In genomic region chr1:78863833-78864232, GRCm38 (mm10) we compare ENCODE assay signal across 10 mouse cellular contexts. TPM values are rescaled to one million over a fixed set of nuclear protein-coding genes. Genes with fewer than 3 reads are reported as not detected.
DNase-seq lines count a peak whose midpoint lies in the region; ATAC-seq and TF ChIP-seq lines count a peak whose summit lies in the region.
"Had no signal": no experiment of that assay in that cellular context is flagged by ENCODE, and none has a peak within 500 bp of the region (broad histone marks: within the 10 kb centered on the region; RNA-seq: fewer than 3 reads in every experiment).

No protein-coding gene starts in this region.

- TF ChIP-seq EP300 in heart, postnatal 0 days (IDR thresholded peaks at IDR 0.05; ENCODE audit: low read depth): no peak

- no peak for ATAC-seq in hindbrain, postnatal 0 days
- no peak for ATAC-seq in hindbrain, embryonic 16.5 days
- peak; percentile 80 for ATAC-seq in frontal cortex, adult (ENCODE audit: low TSS enrichment)
- ATAC-seq in heart, postnatal 0 days (ENCODE audit: insufficient read depth, low read depth): peak; percentile 52
- peak; percentile 56; the same call in 1 of the 2 replicates for ATAC-seq in lung, embryonic 15.5 days (ENCODE audit: borderline replicate concordance, extremely low read depth, low FRiP score, low TSS enrichment)
- no peak for ATAC-seq in forebrain, embryonic 16.5 days

- H3K9me3 ChIP-seq in hindbrain, postnatal 0 days (ENCODE audit: low read length): no peaks in the 10 kb centered on the region
- H3K9me3 ChIP-seq in hindbrain, embryonic 16.5 days (ENCODE audit: control insufficient read depth, low read length): no peaks in the 10 kb centered on the region
- no peaks in the 10 kb centered on the region for H3K9me3 ChIP-seq in heart, postnatal 0 days (replicated peaks; ENCODE audit: control insufficient read depth, low read length)
- H3K9me3 ChIP-seq in lung, embryonic 15.5 days: no peaks in the 10 kb centered on the region
- no peaks in the 10 kb centered on the region for H3K9me3 ChIP-seq in forebrain, embryonic 16.5 days (ENCODE audit: control insufficient read depth, low read length)
- H3K9me3 ChIP-seq: embryonic facial prominence, embryonic 15.5 days had no signal

- WGBS in hindbrain, postnatal 0 days: 62% methylated on average over 2 of the region's 2 CpGs
- WGBS in hindbrain, embryonic 16.5 days: 71% methylated on average over 2 of the region's 2 CpGs
- WGBS in heart, postnatal 0 days: 42% methylated on average over 2 of the region's 2 CpGs
- 35% methylated on average over 2 of the region's 2 CpGs for WGBS in lung, embryonic 15.5 days
- 70% methylated on average over 2 of the region's 2 CpGs for WGBS in forebrain, embryonic 16.5 days

- no peaks in the 10 kb centered on the region for H3K36me3 ChIP-seq in hindbrain, postnatal 0 days (ENCODE audit: insufficient read depth, low read length)
- H3K36me3 ChIP-seq in hindbrain, embryonic 16.5 days (ENCODE audit: control insufficient read depth, insufficient read depth, low read length): no peaks in the 10 kb centered on the region
- H3K36me3 ChIP-seq in heart, postnatal 0 days (replicated peaks; ENCODE audit: control insufficient read depth, insufficient read depth, low read length): no peaks in the 10 kb centered on the region
- H3K36me3 ChIP-seq in lung, embryonic 15.5 days: no peaks in the 10 kb centered on the region
- no peaks in the 10 kb centered on the region for H3K36me3 ChIP-seq in forebrain, embryonic 16.5 days (ENCODE audit: control insufficient read depth, insufficient read depth)
- H3K36me3 ChIP-seq: embryonic facial prominence, embryonic 15.5 days had no signal

- TF ChIP-seq CTCF in hindbrain, postnatal 0 days (IDR thresholded peaks at IDR 0.05; ENCODE audit: low read depth): no peak
- no peak for TF ChIP-seq CTCF in heart, postnatal 0 days (IDR thresholded peaks at IDR 0.05; ENCODE audit: low read depth)

- H3K9ac ChIP-seq in hindbrain, postnatal 0 days (replicated peaks; ENCODE audit: low read length): no peak overlapping the region
- no peak overlapping the region for H3K9ac ChIP-seq in hindbrain, embryonic 16.5 days (ENCODE audit: low read depth, low read length)
- H3K9ac ChIP-seq in heart, postnatal 0 days (replicated peaks; ENCODE audit: low read depth, low read length): no peak overlapping the region
- no peak overlapping the region for H3K9ac ChIP-seq in lung, embryonic 15.5 days
- no peak overlapping the region for H3K9ac ChIP-seq in forebrain, embryonic 16.5 days (replicated peaks; ENCODE audit: low read depth, low read length)
- H3K9ac ChIP-seq: embryonic facial prominence, embryonic 15.5 days had no signal

- no peak for DNase-seq in hindbrain, postnatal 0 days (ENCODE audit: low spot score)
- peak; percentile 53 for DNase-seq in heart, postnatal 0 days (ENCODE audit: low spot score)
- DNase-seq in Muller cell, postnatal 12 days (ENCODE audit: inconsistent ontology term): no peak
- no peak for DNase-seq in urinary bladder, postnatal 4 days (ENCODE audit: low spot score in 2 of 2)
- DNase-seq: thymus, postnatal 4 days had no signal

- no peaks in the 10 kb centered on the region for H3K4me1 ChIP-seq in hindbrain, postnatal 0 days (ENCODE audit: insufficient read depth, low read length)
- H3K4me1 ChIP-seq in hindbrain, embryonic 16.5 days (ENCODE audit: control insufficient read depth, insufficient read depth, low read depth, low read length): no peaks in the 10 kb centered on the region
- peaks cover 32% of the 10 kb centered on the region for H3K4me1 ChIP-seq in heart, postnatal 0 days (ENCODE audit: control insufficient read depth, insufficient read depth)
- H3K4me1 ChIP-seq in lung, embryonic 15.5 days: peaks cover 11% of the 10 kb centered on the region
- 0 out of 2 replicates have a peak, but pooled peaks cover 3% of the 10 kb centered on the region for H3K4me1 ChIP-seq in forebrain, embryonic 16.5 days (replicated peaks; ENCODE audit: control insufficient read depth, insufficient read depth, low read length)
- H3K4me1 ChIP-seq: embryonic facial prominence, embryonic 15.5 days had no signal

- no peak overlapping the region for H3K4me2 ChIP-seq in hindbrain, postnatal 0 days (ENCODE audit: low read depth, low read length)
- H3K4me2 ChIP-seq in hindbrain, embryonic 16.5 days (ENCODE audit: low read length): no peak overlapping the region
- no peak overlapping the region for H3K4me2 ChIP-seq in heart, postnatal 0 days (ENCODE audit: low read depth, low read length)
- no peak overlapping the region for H3K4me2 ChIP-seq in lung, embryonic 15.5 days
- no peak overlapping the region for H3K4me2 ChIP-seq in forebrain, embryonic 16.5 days (ENCODE audit: low read length)
- H3K4me2 ChIP-seq: embryonic facial prominence, embryonic 15.5 days had no signal

- no peaks in the 10 kb centered on the region for H3K27me3 ChIP-seq in hindbrain, postnatal 0 days (ENCODE audit: insufficient read depth, low read length)
- no peaks in the 10 kb centered on the region for H3K27me3 ChIP-seq in hindbrain, embryonic 16.5 days (replicated peaks; ENCODE audit: control insufficient read depth, insufficient read depth, low read length)
- no peaks in the 10 kb centered on the region for H3K27me3 ChIP-seq in heart, postnatal 0 days (ENCODE audit: control insufficient read depth, insufficient read depth, low read length)
- no peaks in the 10 kb centered on the region for H3K27me3 ChIP-seq in lung, embryonic 15.5 days
- no peaks in the 10 kb centered on the region for H3K27me3 ChIP-seq in forebrain, embryonic 16.5 days (replicated peaks; ENCODE audit: control insufficient read depth, insufficient read depth, low read length)
- H3K27me3 ChIP-seq: embryonic facial prominence, embryonic 15.5 days had no signal

- no peak overlapping the region for H3K4me3 ChIP-seq in hindbrain, postnatal 0 days (ENCODE audit: low read length)
- H3K4me3 ChIP-seq in hindbrain, embryonic 16.5 days (ENCODE audit: low read length): no peak overlapping the region
- H3K4me3 ChIP-seq in heart, postnatal 0 days (ENCODE audit: low read depth, low read length): no peak overlapping the region
- H3K4me3 ChIP-seq in lung, embryonic 15.5 days: no peak overlapping the region
- no peak overlapping the region for H3K4me3 ChIP-seq in forebrain, embryonic 16.5 days (replicated peaks; ENCODE audit: low read length)
- H3K4me3 ChIP-seq: embryonic facial prominence, embryonic 15.5 days had no signal

- H3K27ac ChIP-seq in hindbrain, postnatal 0 days: peak overlapping the region; percentile 54; the same call in 1 of the 2 replicates
- H3K27ac ChIP-seq in hindbrain, embryonic 16.5 days (ENCODE audit: low read depth, low read length): no peak overlapping the region
- peak overlapping the region; percentile 83 for H3K27ac ChIP-seq in heart, postnatal 0 days (ENCODE audit: low read depth)
- H3K27ac ChIP-seq in lung, embryonic 15.5 days: peak overlapping the region; percentile 20
- H3K27ac ChIP-seq in forebrain, embryonic 16.5 days (ENCODE audit: low read length): no peak overlapping the region
- H3K27ac ChIP-seq: embryonic facial prominence, embryonic 15.5 days had no signal

RNA-seq across cellular contexts. Expression of gene Kcne4, which starts 47.3 kb away (rescaled TPM):
- total RNA-seq in hindbrain, postnatal 0 days (2014; rRNA removed): 0.79 and 2.0 TPM in 2 replicates
- 1.5 and 1.7 TPM in 2 replicates for polyA plus RNA-seq in hindbrain, postnatal 0 days (2015; fragmentation: Nextera tagmentation; extraction: Ambion mirVana)
- 1.8 and 1.9 TPM in 2 replicates for polyA plus RNA-seq in hindbrain, embryonic 16.5 days (2015; fragmentation: Nextera tagmentation; extraction: Ambion mirVana)
- 0.46 and 3.9 TPM in 2 replicates for total RNA-seq in heart, postnatal 0 days (2014; rRNA removed; ENCODE audit: low replicate concordance)
- polyA plus RNA-seq in heart, postnatal 0 days (2015; fragmentation: Nextera tagmentation; extraction: Ambion mirVana): 3.0 and 3.5 TPM in 2 replicates
- 14.2 and 15.6 TPM in 2 replicates for polyA plus RNA-seq in lung, embryonic 15.5 days (2015; fragmentation: Nextera tagmentation; extraction: Ambion mirVana)
- polyA plus RNA-seq in forebrain, embryonic 16.5 days (2015; fragmentation: Nextera tagmentation; extraction: Ambion mirVana): 1.1 and 2.1 TPM in 2 replicates

Comparison
In these comparisons a context has a peak if more than half of its experiments do, and no peak if none do; other contexts are left out.
1. H3K27ac ChIP-seq: peak in hindbrain, postnatal 0 days (single experiment), heart, postnatal 0 days (single experiment) and lung, embryonic 15.5 days (single experiment); none in hindbrain, embryonic 16.5 days (single experiment) and forebrain, embryonic 16.5 days (single experiment).
2. ATAC-seq: peak in frontal cortex, adult (single experiment), heart, postnatal 0 days (single experiment) and lung, embryonic 15.5 days (single experiment); none in hindbrain, postnatal 0 days (single experiment), hindbrain, embryonic 16.5 days (single experiment) and forebrain, embryonic 16.5 days (single experiment).